Mouse (Mus musculus) effector memory CD4-positive, alpha-beta T cell, adult 5 months (primary cell): ENCODE measurements around the gene Dctn3. TPM values are rescaled to one million over a fixed set of nuclear protein-coding genes. Genes with fewer than 3 reads are reported as not detected.

Experiments used
- polyA plus RNA-seq: library from polyadenylated mRNA; unstranded; fragments of 100-300 nt; shearing (Covaris generic); gene quantifications from one replicate; pipeline ENCODE4 v1.2.1, GENCODE M21; 2017

The Dctn3 gene
- 100 TPM for polyA plus RNA-seq

GRCm38 (mm10) chr4:41722918-41723351 lies at the start of gene Dctn3:
TSS of gene Dctn3 (minus strand) at chr4:41723170.

GRCm38 (mm10) chr4:41755338-41756305 lies 32.7 kb upstream of the Dctn3 start, which contains the start of gene Sigmar1:
TSS of gene Sigmar1 (minus strand) at chr4:41756157.

GRCm38 (mm10) chr4:41754797-41755337 lies 31.9 kb upstream of the Dctn3 start, which contains the start of gene Galt:
TSS of gene Galt (plus strand) at chr4:41755228.

GRCm38 (mm10) chr4:41731052-41731765 lies 8.2 kb upstream of the Dctn3 start, which contains the start of gene Arid3c:
TSS of gene Arid3c (minus strand) at chr4:41731142.

GRCm38 (mm10) chr4:41713197-41714067 lies 9.5 kb downstream of the Dctn3 start, which contains the start of gene Rpp25l:
TSS of gene Rpp25l (minus strand) at chr4:41713534.

GRCm38 (mm10) chr4:41699783-41700182 lies 23.2 kb downstream of the Dctn3 start, which contains the start of gene Il11ra1:
TSS of gene Il11ra1 (plus strand) at chr4:41699989.

GRCm38 (mm10) chr4:41696930-41697841 lies 25.8 kb downstream of the Dctn3 start, which contains the start of gene Cntfr:
TSS of gene Cntfr (minus strand) at chr4:41697089.

Other genes with a start within 250 kb of the Dctn3 start
- gene AI464131, start 220.1 kb downstream of the Dctn3 start, polyA plus RNA-seq = not detected
- gene 1110017D15Rik, start 205.8 kb downstream of the Dctn3 start, polyA plus RNA-seq = not detected
- 6.4 TPM for gene Fam219a, start 153.6 kb downstream of the Dctn3 start, polyA plus RNA-seq
- not detected for gene Dnaic1, start 153.4 kb downstream of the Dctn3 start, polyA plus RNA-seq
- gene Enho, start 82.8 kb downstream of the Dctn3 start, polyA plus RNA-seq = not detected
- not detected for gene Cntfr, start 26.1 kb downstream of the Dctn3 start, polyA plus RNA-seq
- 6.8 TPM for gene Il11ra1, start 23.2 kb downstream of the Dctn3 start, polyA plus RNA-seq
- 22.5 TPM for gene Rpp25l, start 9.6 kb downstream of the Dctn3 start, polyA plus RNA-seq
- gene Arid3c, start 8.0 kb upstream of the Dctn3 start, polyA plus RNA-seq = not detected
- 58.6 TPM for gene Galt, start 32.1 kb upstream of the Dctn3 start, polyA plus RNA-seq
- gene Sigmar1, start 33.0 kb upstream of the Dctn3 start, polyA plus RNA-seq = 25.2 TPM
- gene Ccl27a, start 51.1 kb upstream of the Dctn3 start, polyA plus RNA-seq = 8.3 TPM
- gene Gm21541, start 180.4 kb upstream of the Dctn3 start, polyA plus RNA-seq = not detected
- gene Gm20878, start 218.4 kb upstream of the Dctn3 start, polyA plus RNA-seq = 0.92 TPM
- not detected for gene Fam205a4, start 242.9 kb upstream of the Dctn3 start, polyA plus RNA-seq